Mouse (Mus musculus): ENCODE data around the gene Gcn1l1. TPM values are rescaled to one million over a fixed set of nuclear protein-coding genes. Genes with fewer than 3 reads are reported as not detected.

Gcn1l1 gene
- polyA plus RNA-seq, 1 experiment from 2014 or later: 56.0 TPM

Small RNAs within 50 kb of the gene (microRNA-seq; reads per million reads assigned to microRNA genes)
- gene Mir7029 (not detected), gene Mir7030 (not detected)

Other genes starting within 250 kb of the Gcn1l1 start
- 320 and 334 TPM in 2 replicates for gene Srsf9, start 238.1 kb upstream of the Gcn1l1 start, polyA plus RNA-seq (2014; fragmentation: Nextera tagmentation; extraction: Ambion mirVana)
- 35.8 and 36.9 TPM in 2 replicates for gene Gatc, start 224.1 kb upstream of the Gcn1l1 start, polyA plus RNA-seq (2014; fragmentation: Nextera tagmentation; extraction: Ambion mirVana)
- 56.2 and 62.2 TPM in 2 replicates for gene Triap1, start 224.0 kb upstream of the Gcn1l1 start, polyA plus RNA-seq (2014; fragmentation: Nextera tagmentation; extraction: Ambion mirVana)
- gene Cox6a1, start 216.3 kb upstream of the Gcn1l1 start, polyA plus RNA-seq (2014; fragmentation: Nextera tagmentation; extraction: Ambion mirVana): 911 and 1,119 TPM in 2 replicates
- gene Msi1, start 135.7 kb upstream of the Gcn1l1 start, polyA plus RNA-seq (2014; fragmentation: Nextera tagmentation; extraction: Ambion mirVana): 26.2 and 34.0 TPM in 2 replicates
- 0.46 and 0.57 TPM in 2 replicates for gene Pla2g1b, start 99.0 kb upstream of the Gcn1l1 start, polyA plus RNA-seq (2014; fragmentation: Nextera tagmentation; extraction: Ambion mirVana)
- gene Sirt4, start 80.5 kb upstream of the Gcn1l1 start, polyA plus RNA-seq (2014; fragmentation: Nextera tagmentation; extraction: Ambion mirVana): 16.4 and 20.9 TPM in 2 replicates
- 21.9 and 22.4 TPM in 2 replicates for gene Pxn, start 58.6 kb upstream of the Gcn1l1 start, polyA plus RNA-seq (2014; fragmentation: Nextera tagmentation; extraction: Ambion mirVana)
- 1,879 and 2,111 TPM in 2 replicates for gene Rplp0, start 5.8 kb upstream of the Gcn1l1 start, polyA plus RNA-seq (2014; fragmentation: Nextera tagmentation; extraction: Ambion mirVana)
- 17.7 and 18.6 TPM in 2 replicates for gene Rab35, start 66.7 kb downstream of the Gcn1l1 start, polyA plus RNA-seq (2014; fragmentation: Nextera tagmentation; extraction: Ambion mirVana)
- gene Bicdl1, start 166.4 kb downstream of the Gcn1l1 start, polyA plus RNA-seq (2014; fragmentation: Nextera tagmentation; extraction: Ambion mirVana): 10.5 and 10.8 TPM in 2 replicates